Mouse (Mus musculus): ENCODE results near the gene Usp37. TPM values are rescaled to one million over a fixed set of nuclear protein-coding genes. Genes with fewer than 3 reads are reported as not detected.

Usp37 gene
- 10 to 100 TPM; 17.2 to 19.1 TPM for total RNA-seq (2023)

GRCm38 (mm10) chr1:74544184-74544583 lies at the start of gene Usp37:
Gene Usp37, minus strand, starts transcription at chr1:74544284.

GRCm38 (mm10) chr1:74587773-74588445 lies 43.8 kb upstream of the Usp37 start, which contains the start of the genes Zfp142 and Bcs1l:
Gene Zfp142, minus strand, starts transcription at chr1:74588246.
Gene Bcs1l, plus strand, starts transcription at chr1:74588289.

DNA sequence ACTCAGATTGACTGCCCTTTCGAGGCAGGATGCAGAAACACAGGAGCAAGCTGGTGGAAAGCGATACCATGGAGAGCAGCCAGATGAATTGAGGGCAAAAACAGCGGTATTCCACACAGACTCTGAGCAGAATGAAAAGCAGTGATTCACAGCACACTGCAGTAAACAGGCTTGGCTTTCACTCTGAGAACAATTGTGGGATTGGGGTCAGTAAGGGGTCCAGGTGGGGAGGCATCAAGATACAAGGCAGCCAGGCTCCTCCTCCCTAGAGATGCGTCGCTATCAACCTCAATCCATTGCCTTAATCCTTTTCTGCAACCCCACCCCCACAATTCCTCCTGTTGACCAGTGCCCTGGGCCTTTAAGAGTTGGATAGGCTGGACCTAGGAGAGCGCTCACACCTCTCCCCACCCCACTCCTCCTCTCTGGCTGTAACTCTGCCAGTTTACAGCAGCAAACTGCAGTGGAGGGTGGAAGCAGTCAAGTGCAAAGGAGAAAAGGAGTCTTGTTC lies 1.6 kb downstream of the Usp37 start, which contains the start of gene Plcd4:
Gene Plcd4 (plus strand): TSS at position 438 of the 511 bp plus-strand sequence.

GRCm38 (mm10) chr1:74505721-74506464 lies 38.2 kb downstream of the Usp37 start, which contains the start of gene Cnot9:
Gene Cnot9, plus strand, starts transcription at chr1:74506058.

DNA sequence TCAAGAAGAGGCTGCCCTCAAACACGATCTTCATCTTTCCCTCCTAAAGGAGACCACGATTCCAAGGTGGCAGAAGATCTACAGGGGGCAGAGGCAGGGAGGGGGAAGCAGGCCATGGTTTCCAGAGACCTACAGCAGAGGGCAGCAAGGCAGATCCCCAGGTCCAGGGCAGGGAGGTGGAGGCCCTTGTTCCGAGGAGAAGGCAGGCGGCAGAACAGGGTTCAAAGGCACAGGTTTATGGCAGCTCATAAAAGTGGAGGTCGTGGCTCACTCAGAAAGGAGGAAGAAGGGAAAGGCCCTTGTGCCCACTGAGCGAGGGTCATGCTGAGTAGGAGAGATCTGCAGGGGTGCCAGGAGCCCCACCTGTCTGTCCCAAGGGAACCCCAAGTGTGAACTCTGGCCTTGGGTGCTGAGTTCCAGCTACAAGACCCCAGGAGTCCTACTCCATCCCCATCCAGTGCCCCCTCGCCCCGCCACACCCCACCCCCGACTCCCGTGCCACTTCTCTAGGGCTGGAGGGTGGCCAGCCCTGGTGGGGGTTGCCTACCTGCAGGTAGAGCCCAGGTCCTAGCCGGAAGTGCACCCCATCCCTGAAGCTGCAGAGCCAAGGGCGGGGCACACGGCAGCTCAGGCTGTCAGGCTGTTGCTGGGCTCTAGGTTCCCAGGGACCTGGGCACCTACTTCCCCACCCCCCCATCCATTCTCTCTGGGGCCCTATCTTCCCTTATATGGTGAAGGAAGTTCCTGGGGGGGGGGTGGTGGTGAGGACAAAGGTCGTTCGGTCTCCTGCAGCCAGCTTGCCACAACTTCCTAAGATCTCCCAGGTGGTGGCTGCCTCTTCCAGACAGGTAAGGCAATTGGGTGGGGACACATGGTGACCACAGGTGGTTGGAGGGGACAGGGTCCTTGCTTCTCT lies 135.2 kb downstream of the Usp37 start, which contains the start of gene Vil1:
Gene Vil1 (plus strand): TSS at position 788 of the 916 bp plus-strand sequence.

DNA sequence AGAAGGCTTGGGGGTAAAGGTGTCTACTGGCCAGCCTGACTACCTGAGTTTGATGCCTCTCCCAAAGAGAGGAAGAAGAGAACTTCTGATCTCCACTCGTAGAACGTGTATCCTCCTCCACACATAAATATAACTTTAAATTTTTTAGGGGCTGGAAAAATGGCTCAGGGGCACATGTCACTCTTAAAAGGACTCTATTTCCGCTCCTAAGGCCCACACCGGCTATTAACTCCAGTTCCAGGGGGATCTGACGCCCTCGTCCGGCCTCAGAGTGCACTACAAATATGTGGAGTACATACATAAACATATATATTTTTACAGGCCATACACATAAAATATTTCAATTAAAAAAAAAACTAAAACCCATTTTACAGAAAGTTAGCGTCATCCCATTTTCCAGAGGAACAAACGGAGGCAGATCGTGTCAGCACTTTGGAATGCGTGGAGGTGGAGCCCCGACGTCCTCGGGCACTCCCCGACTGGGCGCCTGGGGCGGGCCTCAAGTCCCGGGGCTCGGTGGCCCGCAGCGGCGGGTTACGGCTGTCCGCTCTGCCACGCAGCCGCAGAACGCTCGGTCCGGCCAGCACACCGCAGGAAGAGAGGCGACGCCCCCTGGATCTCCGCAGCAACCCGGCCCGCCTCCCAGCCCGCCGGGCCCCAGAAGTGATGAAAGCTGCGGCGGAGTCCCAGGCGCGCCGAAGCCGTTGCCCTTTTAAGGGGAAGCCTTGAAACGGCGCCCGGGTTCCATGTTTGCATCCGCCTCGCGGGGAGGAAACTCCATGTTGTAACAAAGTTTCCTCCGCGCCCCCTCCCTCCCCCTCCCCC lies 152.9 kb downstream of the Usp37 start, which contains the start of gene Ctdsp1:
Gene Ctdsp1 (plus strand): TSS at position 586 of the 825 bp plus-strand sequence.

Other genes starting within 250 kb of the Usp37 start
- 10 to 100 TPM; 12.5 to 13.5 TPM for gene Tmbim1, start 238.7 kb downstream of the Usp37 start, total RNA-seq (2023)
- gene Catip, start 182.2 kb downstream of the Usp37 start, total RNA-seq (2023), result not detected
- 100 to 1,000 TPM; 174 to 175 TPM for gene Slc11a1, start 169.1 kb downstream of the Usp37 start, total RNA-seq (2023)
- 100 to 1,000 TPM; 149 to 153 TPM for gene Ctdsp1, start 152.8 kb downstream of the Usp37 start, total RNA-seq (2023)
- under 1 TPM in 1 of 2 experiments, not detected in 1; 0.13 TPM for gene Vil1, start 134.9 kb downstream of the Usp37 start, total RNA-seq (2023)
- 10 to 100 TPM; 26.2 to 26.8 TPM for gene Cnot9, start 38.2 kb downstream of the Usp37 start, total RNA-seq (2023)
- under 1 TPM in 1 of 2 experiments, not detected in 1; 0.20 TPM for gene Plcd4, start 1.4 kb downstream of the Usp37 start, total RNA-seq (2023)
- 10 to 100 TPM; 18.2 to 24.7 TPM for gene Zfp142, start 44.0 kb upstream of the Usp37 start, total RNA-seq (2023)
- gene Bcs1l, start 44.0 kb upstream of the Usp37 start, total RNA-seq (2023), result 1 to 10 TPM; 7.9 to 8.3 TPM
- gene Rnf25, start 57.1 kb upstream of the Usp37 start, total RNA-seq (2023), result 10 to 100 TPM; 43.7 to 50.1 TPM
- 1 to 10 TPM in 1 of 2 experiments, under 1 TPM in 1; 0.64 to 2.1 TPM for gene Stk36, start 57.2 kb upstream of the Usp37 start, total RNA-seq (2023)
- 10 to 100 TPM; 15.2 to 20.1 TPM for gene Ttll4, start 117.5 kb upstream of the Usp37 start, total RNA-seq (2023)
- gene Cyp27a1, start 169.3 kb upstream of the Usp37 start, total RNA-seq (2023), result 10 to 100 TPM; 33.1 to 41.0 TPM
- gene Prkag3, start 204.9 kb upstream of the Usp37 start, total RNA-seq (2023), result not detected
- gene Wnt6, start 227.6 kb upstream of the Usp37 start, total RNA-seq (2023), result 1 to 10 TPM; 1.7 to 1.8 TPM
- gene Wnt10a, start 247.2 kb upstream of the Usp37 start, total RNA-seq (2023), result not detected